Mouse (Mus musculus) erythroid progenitor cell, adult 5-6 weeks (primary cell): Measurements from ENCODE around the gene Ccdc33. TPM values are rescaled to one million over a fixed set of nuclear protein-coding genes. Genes with fewer than 3 reads are reported as not detected.

Experiments
- ATAC-seq: replicated peaks from 2 replicates; pipeline ENCODE4 v1.8.0; 2016; ENCODE audit warnings: moderate number of reproducible peaks, mild to moderate bottlenecking, moderate TSS enrichment, inconsistent platforms; ENCODE audit not compliant: poor library complexity, low FRiP score, severe bottlenecking
- total RNA-seq, 2 experiments: library from RNA; stranded (forward) in 1 of 2; stranded (reverse) in 1 of 2; fragments of 150-400 nt in 1 of 2; fragments of 186-747, 209-891 nt in 1 of 2; gene quantifications; 2 replicates each; pipeline versions ENCODE4 v1.2.3 to v1.2.4; 2015 to 2017; ENCODE audit warnings: low replicate concordance in 2 of 2

The Ccdc33 gene
- total RNA-seq, 2 experiments from 2014 or later, result not detected

DNA sequence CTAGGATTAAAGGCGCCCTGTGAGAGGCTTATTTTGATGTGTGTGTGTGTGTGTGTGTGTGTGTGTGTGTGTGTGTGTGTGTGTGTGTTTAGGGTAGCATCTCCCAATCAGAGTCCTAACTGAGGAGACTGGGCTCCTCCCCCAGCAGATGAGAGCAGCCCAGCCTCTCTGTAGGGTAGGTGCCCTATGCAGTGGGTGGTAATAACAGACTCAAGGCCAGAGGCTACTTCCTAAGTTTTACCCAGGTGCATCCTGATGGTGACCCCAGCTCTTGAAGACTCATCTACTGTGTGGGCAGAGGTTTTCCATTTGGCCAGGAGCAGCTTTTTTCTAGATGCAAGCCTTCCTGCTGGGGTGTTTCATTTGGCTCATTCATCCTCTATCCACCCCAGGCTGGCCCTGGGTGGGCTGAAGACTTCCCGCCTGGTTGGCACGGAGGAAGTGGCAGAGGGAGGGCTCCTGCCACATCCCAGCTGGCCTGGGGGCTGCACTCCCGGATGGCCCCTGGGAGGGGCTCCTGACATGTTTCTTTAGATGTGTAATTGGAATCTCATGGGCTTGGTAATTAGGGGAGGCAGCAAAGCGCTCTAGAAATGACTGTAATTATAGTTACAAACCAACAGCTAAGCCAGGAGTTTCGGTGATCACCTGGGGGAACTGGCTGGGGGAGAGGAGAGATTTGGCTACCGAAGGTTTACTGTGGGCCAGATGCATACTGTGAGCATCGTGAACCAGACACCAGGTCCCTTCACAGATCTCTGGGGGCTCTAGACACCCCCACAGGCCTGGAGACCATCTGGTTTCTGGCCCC, 125.6 kb downstream of the Ccdc33 start:
- ATAC-seq, result no peak

DNA sequence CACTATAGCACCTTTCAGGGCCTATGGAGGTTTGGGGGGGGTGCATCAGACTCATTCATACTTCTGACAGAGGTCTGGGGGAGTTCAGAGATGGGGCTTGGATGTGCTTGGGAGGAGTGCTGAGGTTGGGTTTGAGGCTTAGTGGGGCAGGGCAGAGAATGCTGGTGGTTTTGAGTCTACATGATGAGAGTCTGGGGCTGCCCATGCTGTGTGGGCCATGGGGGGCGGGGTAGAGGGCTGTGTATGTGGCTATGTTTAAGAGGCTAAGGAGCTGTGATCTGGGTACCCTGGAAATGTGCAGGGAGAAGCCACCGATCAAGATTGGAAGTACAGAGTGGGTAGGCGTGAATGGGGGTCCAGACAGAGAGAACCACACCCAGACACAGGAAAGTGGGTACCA, 126.6 kb downstream of the Ccdc33 start:
- ATAC-seq, result no peak

DNA sequence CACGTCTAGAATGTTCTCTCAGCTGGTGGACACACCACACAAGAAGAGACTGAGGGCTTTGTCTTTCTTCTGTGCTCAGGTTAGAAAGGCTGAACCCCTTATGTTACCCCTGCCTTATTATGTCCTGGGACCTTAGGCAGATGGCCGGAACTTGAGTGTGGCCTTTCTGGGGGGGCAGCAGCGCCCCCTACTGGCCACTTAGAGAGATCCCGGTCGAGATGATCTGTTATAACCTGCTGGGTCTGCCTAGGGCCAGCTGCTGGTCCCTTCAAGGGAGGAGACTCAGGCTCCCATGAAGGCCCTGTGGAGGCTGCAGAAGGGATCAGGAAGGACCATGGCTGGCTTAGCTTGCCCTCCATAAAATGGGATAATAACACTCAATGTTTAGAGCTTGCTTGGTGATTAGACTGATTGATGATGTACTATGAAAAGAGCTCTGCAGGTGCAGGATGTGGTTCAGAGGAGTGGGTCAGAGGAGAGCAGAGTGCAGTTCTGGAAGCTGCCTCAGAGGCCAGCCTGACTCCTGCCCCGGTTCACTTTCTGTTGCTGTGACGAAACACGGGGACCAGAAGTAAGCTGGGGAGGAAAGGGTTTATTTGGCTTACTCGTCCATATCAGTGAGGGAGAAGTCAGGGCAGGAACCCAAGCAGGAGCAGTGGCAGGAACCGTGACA, 128.0 kb downstream of the Ccdc33 start:
- ATAC-seq, result 0 out of 2 replicates have a peak, but pooled peaks have one; percentile 32

DNA sequence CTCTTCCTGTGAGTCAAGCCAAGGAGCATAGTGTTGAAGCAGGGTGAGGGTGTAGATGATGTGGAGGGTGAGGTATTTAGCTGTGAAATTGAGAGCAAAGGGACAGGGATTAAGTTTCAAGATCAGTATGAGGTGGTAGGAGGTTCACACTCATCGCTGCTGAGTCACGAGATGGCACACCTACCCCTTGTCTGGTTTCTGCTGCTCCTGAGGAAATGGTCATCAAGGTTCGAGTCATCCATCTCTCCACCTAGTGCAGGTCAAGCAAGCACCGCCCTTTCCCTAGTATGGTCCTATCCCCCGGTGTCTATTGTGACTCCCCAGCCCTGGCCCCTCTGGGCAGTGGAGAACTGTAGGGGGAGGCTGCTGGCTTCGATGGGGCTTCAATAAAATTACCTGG, 129.3 kb downstream of the Ccdc33 start:
- no peak for ATAC-seq

DNA sequence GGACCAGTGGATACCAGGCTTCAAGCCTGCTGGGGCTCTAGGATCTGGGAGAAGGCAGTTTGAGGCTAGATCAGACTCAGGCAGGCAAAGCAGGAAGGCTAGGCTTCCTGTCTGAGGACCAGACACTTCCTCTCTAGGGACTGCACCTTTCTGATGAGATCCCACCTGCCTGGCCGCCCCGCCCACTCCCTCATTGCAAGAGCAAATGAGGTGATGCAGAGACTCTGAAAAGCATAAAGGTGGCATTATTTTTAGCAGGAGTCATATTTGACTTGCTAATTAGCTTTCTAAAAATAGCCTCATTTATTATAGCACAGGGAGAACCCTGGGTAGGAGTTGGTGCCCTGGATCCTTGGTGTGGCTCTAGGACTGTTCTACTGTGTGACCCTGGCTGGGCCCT, 130.5 kb downstream of the Ccdc33 start:
- ATAC-seq, result no peak

DNA sequence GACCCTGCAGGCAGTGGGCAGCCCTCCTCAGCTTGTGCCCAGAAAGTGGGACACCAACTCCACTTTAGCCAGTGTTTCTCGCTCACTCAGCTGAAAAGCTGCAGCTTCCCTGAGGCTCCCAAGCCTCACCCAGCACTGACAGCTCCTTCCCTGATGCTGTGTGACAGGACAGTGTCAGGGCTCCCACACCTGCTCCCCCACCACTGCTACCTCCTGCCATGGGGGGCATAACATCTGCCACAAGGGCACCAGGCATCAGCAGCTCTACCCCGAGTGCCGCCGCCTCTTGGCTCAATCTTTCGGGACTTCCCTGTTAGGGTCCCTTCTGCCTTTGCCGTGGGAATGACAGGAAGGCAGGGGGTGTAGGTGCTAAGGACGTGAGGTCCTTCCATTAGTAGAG, 132.3 kb downstream of the Ccdc33 start:
- no peak for ATAC-seq

DNA sequence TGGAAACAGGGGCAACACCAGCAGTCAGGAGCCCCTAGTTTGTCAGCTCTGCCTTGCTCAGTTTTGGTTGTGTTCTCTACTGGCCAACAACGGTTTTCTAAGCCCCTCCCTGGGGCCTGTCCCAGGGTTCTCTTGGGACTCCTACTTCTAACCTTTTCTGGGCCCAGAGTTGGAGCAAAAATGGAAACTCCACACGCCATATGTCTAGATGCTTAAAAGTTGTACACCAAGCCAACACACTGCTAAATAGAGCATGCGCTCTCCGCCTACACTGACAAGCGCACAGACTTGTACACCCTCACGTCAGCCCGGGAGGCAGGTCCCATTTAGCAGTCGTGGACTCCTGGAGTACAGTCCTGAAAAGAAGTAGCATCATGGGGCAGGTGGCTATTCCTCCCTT, 133.3 kb downstream of the Ccdc33 start:
- ATAC-seq, result no peak

DNA sequence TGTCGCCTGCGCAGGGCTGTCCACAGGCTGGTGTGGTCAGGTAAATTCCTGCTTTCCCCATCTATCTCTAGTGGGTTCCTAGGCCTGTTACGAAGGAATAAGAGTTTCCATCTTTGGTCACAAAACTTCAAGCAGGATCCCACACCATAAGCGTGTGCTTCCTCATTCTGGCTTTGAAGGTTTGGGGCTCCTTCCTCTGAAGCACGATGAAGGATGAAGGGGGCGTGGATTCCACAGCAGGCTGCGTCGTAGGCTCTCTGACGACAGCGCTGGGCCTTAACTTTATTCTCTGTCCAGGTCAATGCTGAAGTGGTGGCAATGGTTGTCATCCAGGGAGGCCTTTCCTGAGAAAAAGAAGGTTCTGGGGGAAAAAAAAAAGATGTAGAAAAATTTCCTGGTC, 138.1 kb downstream of the Ccdc33 start:
- no peak for ATAC-seq

DNA sequence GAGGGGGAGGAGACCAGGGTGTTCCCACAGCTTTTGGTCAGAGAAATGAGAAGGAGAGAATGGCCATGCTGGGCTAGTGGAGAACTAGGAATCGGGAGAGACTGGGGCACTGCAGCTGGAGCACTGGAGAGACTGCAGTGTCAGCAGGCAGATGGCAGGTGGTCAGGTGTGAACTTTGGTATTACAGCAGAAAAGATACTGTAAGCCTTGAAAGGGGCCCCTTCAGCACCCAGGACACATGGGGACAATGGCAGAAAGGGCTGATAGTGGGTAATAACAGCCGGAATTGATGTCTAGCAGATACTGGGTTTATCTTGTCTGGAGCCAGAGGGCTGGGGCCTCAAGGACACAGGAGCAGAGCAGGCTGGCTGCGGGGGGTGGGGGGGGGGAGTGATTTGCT, 139.8 kb downstream of the Ccdc33 start:
- ATAC-seq, result no peak

Other genes with a start within 250 kb of the Ccdc33 start
- 16.2 and 33.1 TPM in 2 replicates for gene Ubl7, start 207.8 kb downstream of the Ccdc33 start, total RNA-seq (2015; ENCODE audit: low replicate concordance)
- 13.8 and 15.0 TPM in 2 replicates for gene Ubl7, start 207.8 kb downstream of the Ccdc33 start, total RNA-seq (2017; ENCODE audit: low replicate concordance)
- gene Sema7a, start 178.7 kb downstream of the Ccdc33 start, total RNA-seq (2015; ENCODE audit: low replicate concordance), result 0.42 TPM in 1 of 2 replicates, not detected in the other
- 0.64 TPM in 1 of 2 replicates, not detected in the other for gene Sema7a, start 178.7 kb downstream of the Ccdc33 start, total RNA-seq (2017; ENCODE audit: low replicate concordance)
- 5.0 TPM in 1 of 2 replicates, not detected in the other for gene Cyp11a1, start 112.4 kb downstream of the Ccdc33 start, total RNA-seq (2015; ENCODE audit: low replicate concordance)
- 1.3 TPM in 1 of 2 replicates, not detected in the other for gene Cyp11a1, start 112.4 kb downstream of the Ccdc33 start, total RNA-seq (2017; ENCODE audit: low replicate concordance)
- gene Stra6, start 55.0 kb downstream of the Ccdc33 start, total RNA-seq (2015; ENCODE audit: low replicate concordance), result not detected in 2 replicates
- not detected in 2 replicates for gene Stra6, start 55.0 kb downstream of the Ccdc33 start, total RNA-seq (2017; ENCODE audit: low replicate concordance)
- gene Islr, start 85.5 kb upstream of the Ccdc33 start, total RNA-seq (2015; ENCODE audit: low replicate concordance), result 0.72 TPM in 1 of 2 replicates, not detected in the other
- gene Islr, start 85.5 kb upstream of the Ccdc33 start, total RNA-seq (2017; ENCODE audit: low replicate concordance), result 0.26 and 0.30 TPM in 2 replicates
- 0.42 TPM in 1 of 2 replicates, not detected in the other for gene Islr2, start 85.5 kb upstream of the Ccdc33 start, total RNA-seq (2015; ENCODE audit: low replicate concordance)
- gene Islr2, start 85.5 kb upstream of the Ccdc33 start, total RNA-seq (2017; ENCODE audit: low replicate concordance), result 0.23 TPM in 1 of 2 replicates, not detected in the other
- 226 and 252 TPM in 2 replicates for gene Pml, start 131.0 kb upstream of the Ccdc33 start, total RNA-seq (2015; ENCODE audit: low replicate concordance)
- gene Pml, start 131.0 kb upstream of the Ccdc33 start, total RNA-seq (2017; ENCODE audit: low replicate concordance), result 113 and 157 TPM in 2 replicates
- gene Stoml1, start 134.3 kb upstream of the Ccdc33 start, total RNA-seq (2015; ENCODE audit: low replicate concordance), result 5.0 TPM in 1 of 2 replicates, not detected in the other
- 1.9 and 3.2 TPM in 2 replicates for gene Stoml1, start 134.3 kb upstream of the Ccdc33 start, total RNA-seq (2017; ENCODE audit: low replicate concordance)
- gene Loxl1, start 194.4 kb upstream of the Ccdc33 start, total RNA-seq (2015; ENCODE audit: low replicate concordance), result not detected in 2 replicates
- gene Loxl1, start 194.4 kb upstream of the Ccdc33 start, total RNA-seq (2017; ENCODE audit: low replicate concordance), result 0.08 TPM in 1 of 2 replicates, not detected in the other